Mouse (Mus musculus): ENCODE results near the gene Prrc2c. TPM values are rescaled to one million over a fixed set of nuclear protein-coding genes. Genes with fewer than 3 reads are reported as not detected.
A peak's percentile ranks its signal among the peaks of the same experiment; 100 is the strongest.

Prrc2c gene
- polyA plus RNA-seq, 1 experiment from 2014 or later, result 205 TPM

DNA sequence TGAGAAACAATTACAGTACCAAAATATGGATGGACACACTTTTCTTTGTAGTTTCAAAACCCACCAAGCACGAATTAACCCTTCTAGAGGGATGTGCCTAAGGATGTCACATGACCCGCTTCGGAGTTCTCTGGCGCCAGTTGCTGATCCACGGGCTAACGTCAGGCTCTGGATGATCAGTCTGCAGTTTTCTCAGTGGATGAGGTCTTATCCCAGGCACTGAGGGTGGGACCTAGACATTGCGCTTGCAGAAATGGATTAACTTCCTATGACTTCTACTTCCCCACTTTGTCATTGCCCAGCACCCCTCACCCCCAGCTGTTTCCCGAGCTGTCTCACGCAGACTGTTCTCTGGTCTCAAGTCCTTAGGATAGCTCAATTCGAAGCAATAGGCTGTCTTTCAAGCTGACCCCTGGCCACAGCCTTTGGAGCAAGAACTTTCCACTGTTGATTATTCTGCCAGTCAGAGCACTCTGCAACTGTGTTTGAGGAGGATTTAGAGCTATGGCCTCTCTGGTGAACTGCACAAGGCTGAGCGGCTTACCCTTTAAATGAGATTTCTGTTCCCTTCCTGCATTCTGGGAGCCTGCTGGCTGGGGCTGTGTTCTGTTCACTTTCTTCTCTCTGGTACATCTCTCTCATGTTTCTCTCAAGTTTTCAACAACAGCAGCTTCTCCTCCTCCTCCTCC, 74.7 kb downstream of the Prrc2c start:
- peak; percentile 80 for ATAC-seq (ENCODE audit: insufficient number of reproducible peaks, insufficient read depth, low FRiP score, low TSS enrichment, low read depth)
- 3% methylated on average over 11 of the region's 11 CpGs for WGBS
- H3K4me3 ChIP-seq, result peak overlapping the region; percentile 39
- peak overlapping the region; percentile 28; the same call in 1 of the 2 replicates for H3K27ac ChIP-seq
- H3K4me2 ChIP-seq, result peak overlapping the region; percentile 67
- H3K9ac ChIP-seq, result peak overlapping the region; percentile 62
- H3K4me1 ChIP-seq, result 0 out of 2 replicates have a peak, but pooled peaks cover 7% of the 10 kb centered on the region
- H3K9me3 ChIP-seq, result no peaks in the 10 kb centered on the region
- H3K36me3 ChIP-seq, result peaks cover 12% of the 10 kb centered on the region
- H3K27me3 ChIP-seq, result no peaks in the 10 kb centered on the region

DNA sequence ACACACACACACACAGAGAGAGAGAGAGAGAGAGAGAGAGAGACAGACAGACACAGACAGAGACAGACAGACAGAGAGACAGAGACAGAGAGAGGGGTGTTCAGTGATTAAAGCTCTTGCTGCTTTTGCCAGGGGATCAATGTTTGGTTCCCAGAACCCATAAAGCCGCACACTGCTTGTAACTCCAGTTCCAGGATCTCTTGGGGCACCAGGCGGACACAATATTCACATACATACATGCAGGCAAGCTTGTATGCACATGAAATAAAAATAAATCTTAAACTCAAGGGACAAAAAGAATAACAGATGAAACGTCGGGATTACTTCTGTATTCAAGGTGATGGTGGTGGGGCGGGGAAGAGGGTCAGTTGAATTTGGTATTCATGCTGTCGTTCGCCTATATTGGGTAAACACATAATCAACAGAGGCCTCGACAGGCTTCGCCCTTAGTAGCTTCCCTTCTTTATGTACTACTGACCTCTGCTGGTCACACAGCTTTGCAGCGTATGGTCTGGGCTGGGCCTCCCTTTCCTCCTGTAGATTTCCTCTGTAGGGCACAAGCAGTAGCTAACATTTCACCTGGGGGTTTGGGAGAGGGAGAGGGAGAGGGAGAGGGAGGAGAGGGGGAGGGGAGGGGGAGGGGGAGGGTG, 75.4 kb downstream of the Prrc2c start:
- Histone ChIP-seq H3K4me2 (peak overlapping the region; percentile 67), H3K4me3 (peak overlapping the region; percentile 39; the same call in 1 of the 2 replicates), H3K27ac (no peak overlapping the region), H3K4me1 (0 out of 2 replicates have a peak, but pooled peaks cover 7% of the 10 kb centered on the region), H3K9me3 (no peaks in the 10 kb centered on the region), H3K36me3 (peaks cover 6% of the 10 kb centered on the region), H3K9ac (no peak overlapping the region), H3K27me3 (no peaks in the 10 kb centered on the region)
- ATAC-seq (ENCODE audit: insufficient number of reproducible peaks, insufficient read depth, low FRiP score, low TSS enrichment, low read depth), result peak; percentile 88
- WGBS, result 12% methylated on average over 10 of the region's 10 CpGs

GRCm38 (mm10) chr1:162660276-162660860, 80.0 kb downstream of the Prrc2c start:
- Histone ChIP-seq H3K4me3 (no peak overlapping the region), H3K9ac (no peak overlapping the region), H3K27ac (no peak overlapping the region), H3K36me3 (no peaks in the 10 kb centered on the region), H3K4me2 (no peak overlapping the region), H3K9me3 (no peaks in the 10 kb centered on the region), H3K27me3 (no peaks in the 10 kb centered on the region), H3K4me1 (0 out of 2 replicates have a peak, but pooled peaks cover 3% of the 10 kb centered on the region)
- 83% methylated on average over 11 of the region's 11 CpGs for WGBS
- ATAC-seq (ENCODE audit: insufficient number of reproducible peaks, insufficient read depth, low FRiP score, low TSS enrichment, low read depth), result no peak

GRCm38 (mm10) chr1:162658119-162658518, 82.2 kb downstream of the Prrc2c start, which contains the start of gene Myocos:
TSS of gene Myocos (minus strand) at chr1:162658219.
- 91% methylated on average over 7 of the region's 7 CpGs for WGBS
- no peaks in the 10 kb centered on the region for H3K36me3 ChIP-seq
- no peak for ATAC-seq (ENCODE audit: insufficient number of reproducible peaks, insufficient read depth, low FRiP score, low TSS enrichment, low read depth)

GRCm38 (mm10) chr1:162648416-162648815, 91.9 kb downstream of the Prrc2c start:
- H3K27me3 ChIP-seq, result no peaks in the 10 kb centered on the region
- no peak overlapping the region for H3K27ac ChIP-seq
- no peak overlapping the region for H3K4me3 ChIP-seq
- no peak overlapping the region for H3K4me2 ChIP-seq
- no peaks in the 10 kb centered on the region for H3K4me1 ChIP-seq
- H3K9ac ChIP-seq, result no peak overlapping the region
- H3K36me3 ChIP-seq, result no peaks in the 10 kb centered on the region
- no peak for ATAC-seq (ENCODE audit: insufficient number of reproducible peaks, insufficient read depth, low FRiP score, low TSS enrichment, low read depth)
- H3K9me3 ChIP-seq, result no peaks in the 10 kb centered on the region
- WGBS, result 94% methylated on average over 14 of the region's 14 CpGs

More at GRCm38 (mm10) chr1:162658119-162658518, 82.2 kb downstream of the Prrc2c start, which contains the start of gene Myocos:
- H3K27ac ChIP-seq, result no peak within 1 kb of the TSS
- H3K9me3 ChIP-seq, result no peaks in the 10 kb centered on the region
- H3K9ac ChIP-seq, result no peak within 1 kb of the TSS
- H3K4me2 ChIP-seq, result no peak within 1 kb of the TSS
- H3K4me3 ChIP-seq, result no peak within 1 kb of the TSS
- H3K27me3 ChIP-seq, result no peaks in the 10 kb centered on the region
- no peaks in the 10 kb centered on the region for H3K4me1 ChIP-seq

- Histone ChIP-seq H3K27me3 (no peaks in the 10 kb centered on the region), H3K4me3 (no peak overlapping the region), H3K9ac (no peak overlapping the region), H3K4me2 (no peak overlapping the region), H3K9me3 (no peaks in the 10 kb centered on the region), H3K36me3 (no peaks in the 10 kb centered on the region), H3K27ac (no peak overlapping the region), H3K4me1 (no peaks in the 10 kb centered on the region)
- ATAC-seq (ENCODE audit: insufficient number of reproducible peaks, insufficient read depth, low FRiP score, low TSS enrichment, low read depth), result no peak
- 78% methylated on average over 10 of the region's 10 CpGs for WGBS
Observed at GRCm38 (mm10) chr1:162646083-162646686, 94.2 kb downstream of the Prrc2c start.

DNA sequence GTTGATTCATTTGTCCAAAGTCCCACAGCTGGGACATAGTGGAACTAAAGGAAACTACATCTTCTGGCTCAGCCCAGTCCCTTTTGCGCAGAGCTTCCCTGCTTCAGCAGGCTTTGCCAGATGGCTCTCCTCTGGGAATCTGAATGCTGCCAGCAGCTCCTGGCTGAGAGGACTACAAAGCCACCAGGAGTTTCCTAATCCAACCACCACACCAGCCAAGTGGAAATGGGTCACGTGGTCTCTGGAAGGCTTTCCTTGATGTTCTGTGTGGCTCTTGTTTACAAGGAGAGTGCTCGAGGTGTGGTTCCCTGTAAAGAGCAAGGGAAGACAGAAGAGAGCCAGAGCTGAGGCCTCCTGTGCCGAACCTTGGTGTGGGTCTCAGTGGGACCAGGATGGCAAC, 96.6 kb downstream of the Prrc2c start:
- no peak overlapping the region for H3K4me2 ChIP-seq
- H3K9ac ChIP-seq, result no peak overlapping the region
- no peak overlapping the region for H3K4me3 ChIP-seq
- no peaks in the 10 kb centered on the region for H3K4me1 ChIP-seq
- no peaks in the 10 kb centered on the region for H3K27me3 ChIP-seq
- H3K36me3 ChIP-seq, result no peaks in the 10 kb centered on the region
- H3K27ac ChIP-seq, result no peak overlapping the region
- no peaks in the 10 kb centered on the region for H3K9me3 ChIP-seq
- WGBS, result 42% methylated on average over 4 of the region's 4 CpGs
- ATAC-seq (ENCODE audit: insufficient number of reproducible peaks, insufficient read depth, low FRiP score, low TSS enrichment, low read depth), result no peak

DNA sequence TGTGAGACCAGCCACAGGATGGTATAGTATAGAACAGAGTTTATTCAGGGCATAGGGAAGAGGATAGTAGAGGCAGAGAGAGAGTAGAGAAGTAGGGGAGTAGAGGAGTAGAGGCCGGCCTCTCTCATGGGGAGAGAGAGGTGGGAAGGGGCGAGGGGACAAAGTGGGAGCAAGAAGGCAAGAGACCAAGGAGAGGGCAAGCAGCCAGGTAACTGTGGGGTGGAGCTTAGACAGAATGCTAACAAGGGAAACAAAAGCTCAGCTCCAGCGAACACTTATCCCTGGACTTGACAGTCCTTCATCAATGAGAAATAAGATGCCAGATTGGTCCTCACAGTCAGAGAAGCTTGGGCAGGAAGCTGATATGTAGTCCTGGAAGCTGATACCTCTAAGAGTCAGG, 97.8 kb downstream of the Prrc2c start:
- Histone ChIP-seq H3K9ac (no peak overlapping the region), H3K4me3 (no peak overlapping the region), H3K27me3 (no peaks in the 10 kb centered on the region), H3K36me3 (no peaks in the 10 kb centered on the region), H3K9me3 (no peaks in the 10 kb centered on the region), H3K4me2 (no peak overlapping the region), H3K27ac (no peak overlapping the region), H3K4me1 (no peaks in the 10 kb centered on the region)
- ATAC-seq (ENCODE audit: insufficient number of reproducible peaks, insufficient read depth, low FRiP score, low TSS enrichment, low read depth), result no peak
- WGBS, result 82% methylated on average over 3 of the region's 3 CpGs

DNA sequence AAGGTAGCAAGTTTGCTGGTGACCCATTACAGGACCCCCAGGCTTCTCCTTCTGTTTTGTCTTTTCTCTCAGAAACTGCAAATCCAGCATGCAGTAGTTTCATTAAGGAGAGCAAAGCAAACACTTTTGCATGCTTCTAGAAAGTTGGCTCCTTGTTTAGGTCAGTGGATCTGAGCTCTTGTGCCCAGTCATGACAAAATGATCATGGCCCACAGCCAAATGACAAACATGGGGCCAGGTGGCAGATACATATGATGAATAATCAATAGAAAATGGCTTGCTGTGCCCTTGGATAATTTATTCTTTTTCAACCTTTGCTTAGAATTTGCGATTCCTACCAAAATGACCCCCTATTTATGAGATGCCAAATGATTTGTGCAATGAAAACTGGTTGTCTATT, 100.5 kb downstream of the Prrc2c start:
- H3K27me3 ChIP-seq, result no peaks in the 10 kb centered on the region
- no peak for ATAC-seq (ENCODE audit: insufficient number of reproducible peaks, insufficient read depth, low FRiP score, low TSS enrichment, low read depth)
- 85% methylated on average over 1 of the region's 1 CpGs for WGBS

GRCm38 (mm10) chr1:162639051-162639750, 101.2 kb downstream of the Prrc2c start, which contains the start of gene Myoc:
TSS of gene Myoc (plus strand) at chr1:162639155.
- no peak for ATAC-seq (ENCODE audit: insufficient number of reproducible peaks, insufficient read depth, low FRiP score, low TSS enrichment, low read depth)
- Histone ChIP-seq H3K4me3 (no peak within 1 kb of the TSS), H3K9me3 (no peaks in the 10 kb centered on the region), H3K36me3 (no peaks in the 10 kb centered on the region), H3K4me2 (no peak within 1 kb of the TSS), H3K9ac (no peak within 1 kb of the TSS), H3K4me1 (no peaks in the 10 kb centered on the region), H3K27ac (no peak within 1 kb of the TSS), H3K27me3 (no peaks in the 10 kb centered on the region)
- 85% methylated on average over 10 of the region's 10 CpGs for WGBS

More for the DNA sequence above, 100.5 kb downstream of the Prrc2c start:
- no peaks in the 10 kb centered on the region for H3K9me3 ChIP-seq
- H3K36me3 ChIP-seq, result no peaks in the 10 kb centered on the region
- H3K4me3 ChIP-seq, result no peak overlapping the region
- H3K4me2 ChIP-seq, result no peak overlapping the region
- H3K4me1 ChIP-seq, result no peaks in the 10 kb centered on the region
- H3K9ac ChIP-seq, result no peak overlapping the region
- no peak overlapping the region for H3K27ac ChIP-seq

DNA sequence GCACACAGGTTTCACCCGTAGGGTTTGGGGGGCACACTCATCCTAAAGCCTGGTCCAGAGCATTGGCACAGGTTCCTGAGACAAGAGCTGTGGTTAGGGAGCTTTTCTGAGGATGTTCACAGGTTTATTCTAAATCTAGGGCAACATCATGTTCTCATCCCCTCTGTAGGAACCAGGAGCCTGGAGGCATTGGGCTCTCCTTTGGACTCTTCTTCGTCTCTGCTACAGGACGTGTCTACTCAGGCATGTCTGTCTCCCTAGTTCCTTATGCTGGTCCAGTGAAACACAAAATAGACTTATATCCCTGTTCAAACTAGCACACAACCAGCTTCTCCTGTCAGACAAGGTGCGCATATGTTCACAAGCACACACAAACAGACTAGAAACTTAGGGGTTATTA, 101.8 kb downstream of the Prrc2c start:
- H3K4me2 ChIP-seq, result no peak overlapping the region

More for the DNA sequence above, 101.8 kb downstream of the Prrc2c start:
- H3K9me3 ChIP-seq, result no peaks in the 10 kb centered on the region
- ATAC-seq (ENCODE audit: insufficient number of reproducible peaks, insufficient read depth, low FRiP score, low TSS enrichment, low read depth), result no peak
- H3K4me3 ChIP-seq, result no peak overlapping the region
- H3K4me1 ChIP-seq, result no peaks in the 10 kb centered on the region
- no peak overlapping the region for H3K27ac ChIP-seq
- no peaks in the 10 kb centered on the region for H3K36me3 ChIP-seq
- H3K27me3 ChIP-seq, result no peaks in the 10 kb centered on the region
- WGBS, result 79% methylated on average over 4 of the region's 4 CpGs
- H3K9ac ChIP-seq, result no peak overlapping the region

All from embryonic facial prominence, embryonic 13.5 days (tissue).